Mouse (Mus musculus): ENCODE data around the gene Tnfrsf1a.

Tnfrsf1a gene

DNA sequence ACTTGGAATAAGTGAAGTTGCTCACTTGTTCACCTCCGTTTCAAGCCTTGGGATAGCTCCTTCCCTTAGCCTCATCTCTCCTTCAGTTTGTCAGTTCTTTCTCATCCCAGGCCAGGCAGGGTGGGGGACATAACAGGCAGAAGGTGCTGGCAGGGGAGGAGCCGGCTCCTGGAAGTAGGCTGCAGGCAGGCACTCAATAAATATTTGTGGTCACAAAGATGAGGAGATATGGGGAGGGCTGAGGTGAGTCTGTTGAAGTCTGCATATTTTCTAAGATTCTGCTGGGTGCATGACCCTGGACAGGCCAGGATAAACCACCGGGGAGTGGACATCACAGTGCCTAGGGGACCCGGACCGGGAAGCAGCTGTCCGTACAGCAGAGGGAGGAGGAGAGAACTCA lies 25.6 kb upstream of the Tnfrsf1a start:
- in situ Hi-C loops (cut with MboI, MseI), result no loop called here

DNA sequence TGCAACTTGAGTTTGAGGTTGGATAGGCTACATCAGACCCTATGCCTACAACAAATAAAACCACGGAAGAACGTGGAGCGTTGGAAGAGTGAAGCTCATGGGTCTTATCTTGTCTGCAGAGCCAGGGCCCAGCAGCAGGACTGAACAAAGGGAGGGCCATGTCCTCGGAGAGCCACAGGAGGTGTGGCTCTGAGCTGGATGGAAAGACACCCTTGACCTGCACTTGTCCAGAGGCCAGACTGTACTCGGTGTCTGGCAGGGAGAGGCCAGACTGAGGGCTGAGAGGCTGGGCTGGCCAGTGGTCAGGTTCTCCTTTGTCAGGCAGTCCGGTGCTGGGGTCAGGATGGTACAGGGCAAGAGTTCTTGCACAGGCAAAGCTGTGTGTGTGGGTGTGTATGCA lies 23.8 kb upstream of the Tnfrsf1a start:
- in situ Hi-C loops (cut with MboI, MseI), result no loop called here

DNA sequence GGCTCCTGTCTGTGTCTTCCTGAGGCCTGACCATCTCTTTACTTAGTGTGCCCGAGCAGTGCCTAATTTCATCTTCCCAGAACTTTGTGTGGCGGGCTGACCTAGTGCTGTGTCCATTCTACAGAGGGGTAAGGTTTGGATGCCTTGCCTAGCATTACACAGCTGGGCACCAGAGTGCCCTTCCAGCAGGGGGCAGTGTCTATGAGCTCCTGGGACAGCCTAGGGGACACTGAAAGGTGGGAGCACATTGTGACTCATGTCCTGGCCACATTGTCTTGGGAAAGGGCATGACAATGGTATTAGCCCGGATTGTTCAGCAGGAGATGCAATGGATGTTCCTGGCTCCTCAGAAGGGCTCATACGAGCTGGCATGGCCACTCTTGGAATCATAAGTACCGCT lies 20.9 kb upstream of the Tnfrsf1a start:
- in situ Hi-C loops (cut with MboI, MseI), result no loop called here

DNA sequence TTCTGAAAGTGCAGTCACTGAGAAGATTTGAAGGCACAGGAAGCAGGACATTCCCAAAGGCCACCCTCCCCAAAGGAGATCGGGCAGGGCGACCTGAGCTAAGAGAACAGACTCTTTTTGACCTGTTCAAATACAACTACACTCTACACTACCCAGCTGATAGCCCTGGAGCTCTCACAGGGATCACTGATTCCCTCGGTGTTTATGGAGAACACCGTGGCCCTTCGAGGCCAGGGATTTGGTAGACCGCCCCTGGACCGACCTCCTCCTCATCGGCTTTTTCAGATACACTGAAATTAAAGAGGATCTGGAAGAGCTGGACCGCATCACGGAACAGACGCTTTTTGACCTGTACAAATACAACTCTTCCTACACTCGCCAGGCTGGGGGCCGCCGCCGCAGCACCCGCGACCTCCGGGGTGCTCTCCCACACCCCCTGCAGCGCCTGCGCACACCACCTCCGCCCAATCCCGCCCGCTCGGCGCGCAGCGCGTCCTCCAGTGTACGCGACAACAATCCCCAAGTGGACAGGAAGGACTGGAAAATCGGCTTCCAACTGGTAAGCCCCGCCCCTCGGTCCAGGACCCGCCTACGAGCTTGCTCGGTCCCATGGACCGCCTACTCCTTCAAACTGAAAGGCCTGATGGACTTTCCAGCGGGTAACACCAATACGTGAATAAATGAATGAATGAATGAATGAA lies 18.4 kb upstream of the Tnfrsf1a start:
- in situ Hi-C loops (cut with MboI, MseI), result no loop called here

DNA sequence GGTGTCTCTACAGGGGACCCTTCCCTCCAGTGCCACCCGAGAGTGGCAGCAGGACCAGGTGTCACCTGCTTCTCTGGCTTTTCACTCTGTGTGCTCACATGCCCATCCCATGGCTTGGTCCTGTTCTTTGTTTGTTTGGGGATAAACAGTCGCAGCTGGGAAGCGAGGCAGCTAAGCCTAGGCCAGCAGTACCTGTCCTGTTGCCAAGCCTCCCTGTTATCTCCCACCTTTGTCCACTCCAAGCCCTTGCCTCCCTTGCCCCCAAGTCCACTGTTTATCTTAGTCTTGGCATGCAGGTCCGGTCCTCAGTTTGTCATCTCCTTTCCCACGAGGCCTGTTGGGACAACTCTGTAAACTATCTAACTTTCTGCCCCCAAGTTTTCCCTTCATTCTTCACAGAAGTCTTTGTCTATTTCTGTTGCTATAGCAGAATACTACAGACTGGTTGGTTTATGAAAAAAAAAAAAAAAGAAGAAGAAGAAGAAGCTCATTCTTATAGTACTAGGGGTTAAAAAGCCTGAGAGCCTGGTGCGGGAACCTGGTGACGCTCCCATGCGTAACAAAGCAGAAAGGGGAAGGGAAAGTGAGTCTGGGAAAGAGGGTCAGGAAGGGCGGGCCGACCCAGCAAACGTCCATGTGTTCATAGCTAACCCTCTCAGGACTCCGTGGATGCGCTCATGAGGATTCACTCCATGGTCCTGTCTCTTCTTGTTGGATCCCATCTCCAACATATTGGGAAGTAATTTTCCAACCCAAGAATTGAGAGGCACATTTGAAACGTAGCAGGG lies 15.9 kb upstream of the Tnfrsf1a start:
- in situ Hi-C loops (cut with MboI, MseI), result no loop called here

DNA sequence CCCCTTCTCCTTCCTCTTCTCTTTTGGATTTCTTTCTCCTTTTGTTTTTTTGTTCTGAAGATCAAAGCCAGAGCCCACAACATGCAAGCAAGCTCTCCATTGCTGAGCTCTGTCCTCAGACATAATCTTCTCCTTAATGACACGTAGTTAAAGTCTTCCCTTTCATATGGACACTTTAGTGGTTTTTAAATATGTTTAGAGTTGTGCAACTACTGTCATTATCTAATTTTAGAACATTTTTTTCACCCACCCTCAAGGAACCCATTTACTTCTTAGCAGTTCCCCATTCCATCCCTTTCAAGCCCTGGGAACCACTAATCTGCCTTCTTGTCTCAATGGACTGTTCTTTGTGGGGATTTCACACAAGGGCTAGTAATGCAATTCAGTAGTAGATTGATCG lies 14.8 kb upstream of the Tnfrsf1a start:
- in situ Hi-C loops (cut with MboI, MseI), result no loop called here

DNA sequence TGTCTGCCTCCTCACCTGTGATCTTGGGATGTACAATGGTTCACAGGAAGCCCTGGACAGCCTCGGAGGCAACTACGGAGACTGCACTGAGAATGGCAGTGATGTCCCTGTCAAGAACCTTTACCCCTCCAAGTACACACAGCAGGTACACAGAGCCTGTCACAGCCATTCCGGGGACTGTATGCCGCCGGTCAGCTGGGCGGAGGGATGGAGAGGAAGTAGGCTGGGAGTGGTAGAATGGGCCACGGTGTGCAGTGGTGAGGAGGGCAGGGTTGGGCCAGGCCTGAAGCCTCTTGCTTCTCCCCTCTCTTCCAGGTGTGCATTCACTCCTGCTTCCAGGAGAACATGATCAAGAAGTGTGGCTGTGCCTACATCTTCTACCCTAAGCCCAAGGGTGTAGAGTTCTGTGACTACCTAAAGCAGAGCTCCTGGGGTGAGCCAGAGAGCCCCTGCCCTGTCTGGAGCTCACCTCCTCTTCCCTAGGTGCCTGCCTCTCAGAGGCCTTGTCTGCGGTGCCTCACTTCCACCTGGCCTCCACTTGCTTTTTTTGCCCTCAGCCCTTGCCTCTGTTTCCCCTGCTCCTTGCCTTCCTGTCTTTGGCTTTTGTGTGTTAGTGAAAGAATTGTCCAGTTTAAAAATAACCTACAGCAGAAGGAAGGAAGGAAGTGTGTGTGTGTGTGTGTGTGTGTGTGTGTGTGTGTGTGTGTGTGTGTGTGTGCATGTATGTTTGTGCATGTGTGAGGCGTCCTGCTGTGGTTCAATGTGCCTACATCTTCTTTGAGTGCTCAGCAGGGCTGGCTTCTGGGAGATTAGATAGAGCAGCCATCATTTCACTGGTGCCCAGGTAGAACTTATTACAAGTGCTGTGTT lies 10.1 kb upstream of the Tnfrsf1a start:
- in situ Hi-C loops (cut with MboI, MseI), result no loop called here

DNA sequence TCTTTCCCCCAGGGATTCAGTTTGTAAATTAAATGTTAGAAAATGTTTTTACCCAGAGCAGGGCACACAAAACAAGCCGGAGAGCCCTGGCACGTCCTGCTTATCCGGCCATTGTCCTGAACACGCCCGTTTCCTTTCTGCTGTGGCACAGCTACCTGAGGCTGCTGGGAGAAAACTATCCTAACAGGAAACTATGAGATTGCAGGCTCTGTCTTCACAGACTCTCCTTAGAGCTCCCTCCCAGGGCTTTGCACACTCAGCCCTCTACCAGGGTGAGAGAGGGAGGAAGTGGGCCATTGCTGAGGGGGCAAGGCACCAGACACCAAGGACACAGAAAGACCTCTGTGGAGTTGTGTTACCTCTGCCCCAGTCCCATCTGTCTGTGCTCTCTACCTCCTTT lies 8.9 kb upstream of the Tnfrsf1a start:
- in situ Hi-C loops (cut with MboI, MseI), result no loop called here

DNA sequence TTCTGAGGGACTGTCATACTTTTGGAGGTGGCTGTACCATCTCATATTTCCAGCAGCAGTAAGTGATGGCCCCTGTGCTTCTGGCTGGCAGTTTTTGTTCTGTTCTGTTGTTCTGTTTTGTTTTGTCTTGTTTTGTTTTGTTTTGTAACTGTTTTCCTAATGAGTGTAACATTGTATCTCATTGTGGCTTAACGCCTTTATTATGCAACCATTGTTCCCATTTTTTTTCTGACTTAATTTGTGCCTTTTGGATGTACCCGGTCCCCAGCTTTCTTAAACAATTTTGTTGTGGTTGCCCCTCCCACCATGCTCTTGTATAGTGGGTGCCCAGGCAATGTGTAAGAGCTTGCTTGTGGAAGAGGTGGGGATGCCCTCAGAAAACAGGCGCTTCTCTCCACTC lies 7.0 kb upstream of the Tnfrsf1a start:
- in situ Hi-C loops (cut with MboI, MseI), result no loop called here

DNA sequence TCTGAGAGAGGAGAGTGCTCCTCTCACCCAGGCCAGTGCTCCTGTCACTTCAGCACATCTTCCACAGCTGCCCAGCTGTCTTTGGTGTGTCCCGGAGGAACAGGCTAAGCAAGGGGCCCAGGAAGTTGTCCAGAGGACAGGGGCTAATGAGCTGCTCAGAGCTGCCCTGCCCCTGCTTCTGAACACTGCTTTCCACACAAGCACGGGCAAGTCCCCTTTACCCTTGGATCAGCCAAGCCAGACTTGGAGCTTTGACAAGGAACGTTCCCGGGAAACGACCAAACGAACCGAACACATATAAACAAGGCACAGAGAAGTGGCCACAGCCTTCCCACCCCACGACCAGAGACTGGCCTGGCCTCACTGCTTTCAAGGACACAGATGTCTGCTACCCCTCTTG lies 5.1 kb upstream of the Tnfrsf1a start:
- in situ Hi-C loops (cut with MboI, MseI), result no loop called here

DNA sequence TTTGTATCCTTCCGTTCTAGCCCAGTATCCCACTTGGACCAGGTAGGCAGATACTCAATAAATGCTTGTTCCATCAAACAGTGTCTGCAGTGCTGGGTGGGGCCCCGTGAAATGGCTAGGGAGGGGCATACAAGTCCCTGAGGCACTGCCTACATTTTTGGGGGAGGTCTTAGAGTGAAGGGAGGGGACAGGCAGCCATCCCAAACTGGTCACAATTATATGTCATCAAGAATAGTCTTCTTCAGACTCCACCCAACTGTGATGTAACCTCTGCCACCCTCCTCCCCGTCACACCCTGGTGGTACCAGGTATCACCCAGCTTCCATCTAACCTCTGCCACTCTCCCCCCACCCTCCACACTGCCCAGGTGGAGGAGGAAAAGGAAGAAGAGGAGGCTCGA lies 4.3 kb upstream of the Tnfrsf1a start:
- in situ Hi-C loops (cut with MboI, MseI), result no loop called here

DNA sequence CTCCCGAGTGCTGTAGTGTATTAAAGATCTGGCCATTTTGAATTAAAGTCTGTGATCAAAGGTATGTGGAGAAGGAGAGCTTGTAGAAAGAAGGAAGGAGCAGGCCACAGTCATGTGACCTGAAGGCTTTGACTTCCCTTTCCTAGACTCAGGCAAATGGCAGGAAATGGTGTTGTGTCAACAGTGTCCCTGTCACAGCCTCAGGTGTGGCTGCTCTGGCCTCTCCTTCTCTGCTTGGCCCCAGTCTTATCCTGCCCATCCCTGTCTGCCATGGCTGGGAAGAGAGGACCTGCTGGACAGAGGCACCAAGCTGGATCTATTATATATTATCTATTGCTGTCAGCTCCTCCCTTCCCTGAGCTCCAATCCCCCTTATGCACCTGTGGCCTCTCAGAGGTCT lies 3.5 kb upstream of the Tnfrsf1a start:
- in situ Hi-C loops (cut with MboI, MseI), result no loop called here

DNA sequence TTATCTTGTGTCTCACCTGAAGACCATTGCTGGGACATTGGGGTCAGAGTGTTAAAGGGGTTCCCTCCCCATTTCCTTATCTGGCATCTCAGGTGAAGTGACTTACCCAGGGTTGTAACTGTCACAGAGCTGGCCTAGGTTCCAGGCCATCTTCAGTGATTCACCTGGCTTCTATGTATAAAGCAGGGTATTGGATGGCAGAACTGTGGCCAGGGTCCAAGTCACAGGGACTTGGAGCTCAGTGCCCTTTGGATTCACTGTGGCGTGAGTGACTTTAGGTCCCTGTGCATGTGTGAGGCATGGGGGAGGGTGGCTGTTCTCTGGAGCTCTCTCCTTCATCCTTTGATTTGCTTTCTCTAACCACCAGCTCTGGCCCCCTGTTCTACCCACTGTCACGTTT lies 3.1 kb upstream of the Tnfrsf1a start:
- in situ Hi-C loops (cut with MboI, MseI), result no loop called here

DNA sequence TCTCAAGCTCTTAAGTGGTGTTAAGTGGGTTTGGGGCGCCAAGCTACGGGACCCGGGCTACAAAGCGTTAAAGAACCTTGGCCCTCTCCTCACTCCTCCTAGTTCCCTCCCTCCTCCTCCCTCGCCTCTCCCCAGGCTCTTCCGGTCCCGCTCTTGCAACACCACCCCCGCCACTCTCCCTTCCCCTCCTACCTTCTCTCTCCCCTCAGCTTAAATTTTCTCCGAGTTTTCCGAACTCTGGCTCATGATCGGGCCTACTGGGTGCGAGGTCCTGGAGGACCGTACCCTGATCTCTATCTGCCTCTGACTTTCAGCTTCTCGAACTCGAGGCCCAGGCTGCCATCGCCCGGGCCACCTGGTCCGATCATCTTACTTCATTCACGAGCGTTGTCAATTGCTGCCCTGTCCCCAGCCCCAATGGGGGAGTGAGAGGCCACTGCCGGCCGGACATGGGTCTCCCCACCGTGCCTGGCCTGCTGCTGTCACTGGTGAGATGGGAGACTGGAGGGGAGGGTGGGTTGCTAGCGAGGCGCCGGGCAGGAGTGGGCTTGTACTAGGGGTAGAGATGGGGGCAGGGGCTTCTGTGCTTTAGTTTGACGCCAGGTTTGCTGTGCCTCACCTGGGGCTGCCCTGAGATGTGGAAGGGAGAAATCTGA lies 541 bp downstream of the Tnfrsf1a start:
- in situ Hi-C loops (cut with MboI, MseI), result no loop called here

DNA sequence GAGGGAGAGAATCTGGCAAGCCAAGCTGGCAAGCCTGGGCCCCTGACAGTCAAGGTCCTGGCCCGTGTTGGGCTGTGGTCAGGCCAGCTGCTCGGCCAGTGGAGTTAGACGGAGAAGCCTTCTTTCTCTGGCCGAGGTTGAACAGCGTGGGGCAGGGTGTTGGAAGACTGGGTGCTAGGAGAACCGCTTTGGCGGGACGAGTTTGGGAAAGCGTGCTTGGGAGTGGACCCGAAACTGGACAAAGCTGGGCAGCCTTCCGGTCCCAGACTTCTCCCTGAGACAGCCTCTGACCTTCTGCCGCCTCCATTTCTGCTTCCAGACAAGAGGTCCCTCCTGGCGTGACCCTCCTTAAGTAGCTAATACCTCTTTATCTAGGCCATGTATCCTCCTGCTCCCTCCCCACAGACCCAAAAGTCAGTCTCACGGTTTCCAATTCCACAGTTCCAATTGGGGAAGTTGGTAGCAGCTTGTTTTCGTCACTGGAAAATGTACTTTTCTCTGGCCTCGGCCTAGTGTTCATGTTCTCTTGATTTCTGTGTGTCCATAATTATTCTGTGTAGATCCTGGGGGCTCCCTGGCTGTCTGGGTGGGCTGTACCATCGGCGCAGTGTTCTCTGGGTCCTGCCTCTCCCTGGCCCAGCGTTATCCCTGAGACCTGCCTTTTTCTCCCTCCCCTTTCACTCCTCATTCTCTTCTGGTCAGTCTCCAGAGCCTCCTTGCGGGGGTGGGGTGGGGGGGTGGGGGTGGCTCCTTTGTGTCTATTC lies 1.3 kb downstream of the Tnfrsf1a start:
- in situ Hi-C loops (cut with MboI, MseI), result no loop called here

DNA sequence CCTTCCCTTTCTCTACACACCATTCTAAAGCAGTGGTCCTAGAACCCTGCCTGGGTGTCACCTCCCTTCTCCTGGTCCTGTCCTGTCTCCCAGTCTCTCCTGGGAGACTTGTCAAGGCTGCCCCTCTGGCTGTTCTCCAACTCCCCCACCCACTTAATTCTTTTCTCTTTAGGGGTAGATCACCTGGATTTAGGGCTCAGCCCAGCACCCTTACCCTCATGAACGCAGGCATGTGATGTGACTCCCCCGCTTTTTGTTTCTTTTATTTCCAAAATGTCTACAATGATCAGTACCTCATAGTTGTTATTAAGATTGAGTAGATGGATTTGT lies 1.8 kb downstream of the Tnfrsf1a start:
- in situ Hi-C loops (cut with MboI, MseI), result no loop called here

DNA sequence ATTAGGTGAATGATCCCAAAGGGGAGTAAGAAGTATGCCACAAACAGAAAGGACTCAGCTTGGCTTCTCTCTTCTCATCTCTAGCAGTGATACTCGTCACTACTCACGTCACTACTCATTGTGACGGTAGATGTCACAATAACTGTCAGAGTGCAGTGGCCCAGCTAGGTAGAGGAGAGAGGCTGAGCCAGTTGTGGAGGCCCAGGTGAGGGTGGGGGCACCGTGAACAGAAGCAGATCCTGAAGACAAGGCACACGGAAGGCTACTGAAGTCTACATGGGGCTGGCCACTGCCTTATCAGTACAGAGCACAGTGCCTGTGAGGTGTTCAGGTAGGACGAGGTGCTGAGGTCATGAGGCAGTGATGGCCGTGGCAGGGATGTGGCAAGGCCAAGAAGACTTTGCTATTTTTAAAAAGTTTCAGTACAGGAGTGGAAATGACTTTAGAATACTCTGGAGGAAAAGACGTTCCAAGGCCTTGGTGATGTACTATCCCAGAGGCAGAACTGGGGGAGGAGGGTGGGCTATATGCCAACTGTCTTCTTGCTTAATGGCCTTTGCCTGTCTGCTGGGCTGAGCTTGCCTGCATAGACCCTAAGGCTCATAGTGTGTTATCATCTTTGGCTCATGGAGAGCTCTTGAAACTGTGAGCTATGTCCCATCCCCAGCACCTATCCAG lies 2.3 kb downstream of the Tnfrsf1a start:
- in situ Hi-C loops (cut with MboI, MseI), result no loop called here

DNA sequence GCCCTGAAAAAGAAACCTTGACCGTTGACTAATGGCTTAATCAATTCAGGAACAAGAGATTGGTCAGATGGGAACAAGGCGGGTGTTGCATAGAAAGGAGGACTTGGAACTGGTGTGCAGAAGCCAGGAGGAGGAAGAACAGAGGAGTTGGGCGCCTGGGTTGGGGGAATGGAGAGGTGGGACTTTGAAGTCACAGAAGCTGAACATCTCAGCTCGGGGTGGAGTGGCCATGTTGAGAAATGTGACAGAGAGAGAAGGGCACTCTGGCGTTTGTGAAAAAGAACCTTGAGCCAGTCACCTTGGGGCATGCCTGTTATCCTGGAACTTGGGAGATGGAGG lies 2.9 kb downstream of the Tnfrsf1a start:
- in situ Hi-C loops (cut with MboI, MseI), result no loop called here

DNA sequence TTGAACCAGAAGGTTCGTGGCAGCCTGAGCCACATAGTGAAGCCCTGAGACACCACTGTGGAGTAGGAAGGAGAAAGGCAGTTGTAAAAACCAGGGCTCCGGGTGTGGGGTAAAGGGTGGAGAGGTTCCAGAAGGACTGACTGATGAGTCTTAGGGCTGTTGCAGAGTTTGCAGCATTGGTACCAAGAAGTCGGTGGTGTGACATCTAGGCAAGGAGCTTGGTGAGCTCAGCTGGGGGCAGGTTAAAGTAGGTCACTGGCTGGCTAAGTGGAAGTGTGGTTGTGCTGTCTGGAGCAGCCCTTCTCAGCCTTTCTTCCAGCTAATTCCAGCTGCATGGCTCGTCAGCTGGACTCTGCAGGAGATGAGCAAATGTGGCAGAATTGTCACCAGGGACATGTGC lies 3.6 kb downstream of the Tnfrsf1a start:
- in situ Hi-C loops (cut with MboI, MseI), result no loop called here

DNA sequence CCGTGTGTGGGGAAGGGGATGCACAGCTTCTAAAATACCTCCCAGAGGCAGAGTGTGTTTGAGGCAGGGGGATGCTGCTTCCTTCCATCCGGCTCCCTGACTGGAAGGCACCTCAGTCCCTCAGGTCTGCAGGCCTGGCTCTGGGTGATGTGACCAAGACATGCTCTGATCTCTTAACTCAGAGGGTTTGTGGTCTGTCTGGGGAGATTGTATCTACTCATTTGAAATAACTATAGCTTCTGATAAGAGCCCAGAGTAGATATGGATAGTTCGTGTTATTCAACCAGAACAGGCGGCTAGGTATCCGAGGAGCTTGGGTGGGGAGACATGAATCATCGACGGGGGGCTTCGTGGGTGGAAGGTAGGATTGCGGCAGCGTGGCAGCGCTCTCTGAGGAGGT lies 4.1 kb downstream of the Tnfrsf1a start:
- in situ Hi-C loops (cut with MboI, MseI), result no loop called here

DNA sequence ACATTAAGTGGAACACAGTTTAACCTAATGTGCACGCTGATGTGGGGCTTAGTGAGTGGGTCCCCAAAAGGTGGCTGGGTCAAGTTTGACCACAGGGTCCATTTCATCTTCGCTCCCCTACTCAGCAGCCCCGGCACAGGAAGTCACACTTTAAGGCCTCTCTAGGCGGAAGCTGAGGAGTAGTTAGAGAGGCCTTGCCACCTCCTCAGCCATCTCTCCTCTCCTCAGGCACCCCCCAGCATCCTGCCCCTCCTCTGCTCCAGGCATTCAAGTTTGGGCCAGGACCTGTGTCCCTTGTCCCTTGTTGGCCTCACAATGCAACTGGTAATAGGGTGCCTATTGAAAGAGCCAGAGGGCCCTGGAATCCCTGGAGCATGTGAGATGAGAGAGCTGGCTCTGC lies 4.5 kb downstream of the Tnfrsf1a start:
- in situ Hi-C loops (cut with MboI, MseI), result no loop called here
